Mouse (Mus musculus) ES-Bruce4 (cell line): Measurements from ENCODE around the gene Chrnb1. TPM values are rescaled to one million over a fixed set of nuclear protein-coding genes. Genes with fewer than 3 reads are reported as not detected.

ENCODE experiments used
- H3K27ac ChIP-seq: 2 replicates; pipeline ENCODE4 v1.5.1; 2012; ENCODE audit warnings: low read length, inconsistent platforms; ENCODE audit not compliant: insufficient read depth
- H3K27me3 ChIP-seq: 2 replicates; pipeline ENCODE4 v1.6.1; 2012; ENCODE audit warnings: mild to moderate bottlenecking, low read length, inconsistent platforms; ENCODE audit not compliant: control insufficient read depth, poor library complexity, insufficient read depth, severe bottlenecking
- H3K36me3 ChIP-seq: 2 replicates; pipeline ENCODE4 v1.6.1; 2012; ENCODE audit warnings: inconsistent platforms, mild to moderate bottlenecking, low read length, moderate library complexity; ENCODE audit not compliant: control insufficient read depth, poor library complexity, insufficient read depth, severe bottlenecking
- H3K4me1 ChIP-seq: one replicate; pipeline ENCODE4 v1.8.1; 2011; ENCODE audit warnings: low read length; ENCODE audit not compliant: control insufficient read depth, insufficient read depth
- H3K4me3 ChIP-seq: 2 replicates; pipeline ENCODE4 v1.5.1; 2011; ENCODE audit warnings: low read depth, mild to moderate bottlenecking, low read length
- H3K9ac ChIP-seq: 2 replicates; pipeline ENCODE4 v1.6.1; 2012; ENCODE audit warnings: low read depth, mild to moderate bottlenecking, inconsistent platforms; ENCODE audit not compliant: poor library complexity, severe bottlenecking
- H3K9me3 ChIP-seq: replicated peaks from 2 replicates; pipeline ENCODE4 v1.6.1; 2012; ENCODE audit warnings: mild to moderate bottlenecking, low read length, inconsistent platforms; ENCODE audit not compliant: control insufficient read depth, poor library complexity, insufficient read depth, severe bottlenecking
- CTCF ChIP-seq: IDR thresholded peaks from one replicate; pipeline ENCODE4 v1.8.1; 2011; ENCODE audit warnings: low read depth, low read length
- EP300 ChIP-seq: IDR thresholded peaks from 2 replicates; pipeline ENCODE4 v1.6.1; 2011; ENCODE audit warnings: low read depth, low read length; ENCODE audit not compliant: insufficient read depth
- POLR2A ChIP-seq: IDR thresholded peaks from one replicate; pipeline ENCODE4 v1.8.1; 2011; ENCODE audit warnings: low read length; ENCODE audit not compliant: insufficient read depth
- polyA plus RNA-seq: library from polyadenylated mRNA; stranded (reverse); fragments of >200 nt; gene quantifications from 2 replicates; pipeline ENCODE4 v1.2.4, GENCODE M21; 2011; ENCODE audit warnings: low read depth; ENCODE audit not compliant: missing spikeins, insufficient read depth, insufficient read length

Gene Chrnb1
- polyA plus RNA-seq, 1 experiment: 12.1 TPM

DNA sequence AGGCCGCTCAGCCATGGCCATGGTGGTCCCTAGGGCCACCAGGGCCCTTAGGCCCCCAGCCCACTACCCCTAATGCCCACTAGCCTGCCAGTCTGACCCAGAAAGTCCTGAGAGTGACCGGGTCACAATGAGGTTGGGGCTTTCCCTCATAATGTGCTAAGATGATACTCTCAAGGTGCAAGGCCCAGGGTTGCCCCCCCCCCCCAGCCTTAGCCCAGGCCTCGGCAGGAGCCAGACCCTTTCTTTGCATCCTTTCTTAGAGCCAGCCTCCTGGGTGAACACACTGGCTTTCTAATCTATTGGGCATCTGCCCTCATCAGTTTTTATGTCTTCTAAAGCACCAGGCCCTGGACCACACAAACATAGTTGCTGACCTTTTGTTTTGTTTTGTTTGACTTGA is 26.3 kb upstream of the Chrnb1 start, which contains the start of gene Spem1:
Gene Spem1, minus strand, starts transcription at position 101 of the 400 bp plus-strand sequence.
- no peaks in the 10 kb centered on the region for H3K27me3 ChIP-seq
- no peak within 1 kb of the TSS for H3K27ac ChIP-seq
- no peaks in the 10 kb centered on the region for H3K9me3 ChIP-seq
- H3K4me1 ChIP-seq: no peaks in the 10 kb centered on the region
- H3K36me3 ChIP-seq: no peaks in the 10 kb centered on the region
- TF ChIP-seq CTCF (no peak), EP300 (no peak), POLR2A (no peak)
- H3K9ac ChIP-seq: no peak within 1 kb of the TSS
- no peak within 1 kb of the TSS for H3K4me3 ChIP-seq

DNA sequence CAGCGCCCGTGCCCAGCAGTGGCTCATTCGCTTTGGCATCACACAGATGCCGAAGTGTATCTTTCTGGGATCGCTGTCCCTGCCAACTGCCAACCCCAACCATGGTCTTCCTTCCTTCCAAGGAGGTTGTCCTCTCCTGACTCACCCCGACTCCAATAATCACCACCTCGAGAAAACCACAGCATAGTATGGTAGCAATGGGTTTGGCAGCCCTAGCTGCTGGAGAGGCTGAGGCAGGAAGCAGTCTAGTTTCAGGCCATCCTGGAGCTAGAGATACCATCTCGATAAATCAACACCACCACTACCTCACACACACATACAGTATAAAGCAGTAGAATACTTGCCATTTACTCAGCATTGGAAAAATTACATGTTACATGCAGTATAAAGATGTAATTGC is 23.1 kb upstream of the Chrnb1 start:
- Histone ChIP-seq H3K4me3 (no peak overlapping the region), H3K9ac (no peak overlapping the region), H3K4me1 (no peaks in the 10 kb centered on the region), H3K27me3 (no peaks in the 10 kb centered on the region), H3K9me3 (no peaks in the 10 kb centered on the region), H3K27ac (no peak overlapping the region), H3K36me3 (no peaks in the 10 kb centered on the region)
- no peak for TF ChIP-seq EP300

DNA sequence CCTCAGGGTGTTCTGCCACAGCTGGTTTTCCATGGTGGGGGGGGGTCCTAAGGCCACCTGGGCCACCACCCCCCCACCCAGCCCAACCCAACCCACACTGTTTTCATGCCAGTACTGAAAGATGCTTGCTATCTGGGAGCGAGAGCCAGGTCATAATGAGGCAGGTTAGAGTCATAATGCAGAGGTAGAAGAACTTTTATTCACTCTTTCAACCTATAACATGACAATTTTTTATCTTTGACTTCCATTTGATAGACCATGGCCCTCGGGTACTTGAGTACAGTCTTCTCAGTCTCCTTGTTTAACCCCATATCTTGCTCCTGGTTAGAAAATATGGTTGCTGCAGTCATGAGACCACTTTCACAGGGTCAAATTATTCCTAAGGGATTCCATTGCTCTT is 22.6 kb upstream of the Chrnb1 start, which contains the start of gene Spem2:
Gene Spem2, minus strand, starts transcription at position 101 of the 400 bp plus-strand sequence.
- no peaks in the 10 kb centered on the region for H3K4me1 ChIP-seq
- no peak for TF ChIP-seq EP300
- TF ChIP-seq POLR2A: no peak
- no peak for TF ChIP-seq CTCF
- no peak within 1 kb of the TSS for H3K4me3 ChIP-seq
- no peak within 1 kb of the TSS for H3K27ac ChIP-seq
- no peaks in the 10 kb centered on the region for H3K27me3 ChIP-seq
- H3K9ac ChIP-seq: no peak within 1 kb of the TSS
- no peaks in the 10 kb centered on the region for H3K36me3 ChIP-seq
- H3K9me3 ChIP-seq: no peaks in the 10 kb centered on the region

- H3K27ac ChIP-seq: no peak overlapping the region
- peak overlapping the region; percentile 45; the same call in 1 of the 2 replicates for H3K4me3 ChIP-seq
- H3K9ac ChIP-seq: peak overlapping the region; percentile 28; the same call in 1 of the 2 replicates
- H3K27me3 ChIP-seq: no peaks in the 10 kb centered on the region
- TF ChIP-seq POLR2A (no peak), EP300 (no peak), CTCF (no peak)
- H3K36me3 ChIP-seq: no peaks in the 10 kb centered on the region
- H3K4me1 ChIP-seq: no peaks in the 10 kb centered on the region
- no peaks in the 10 kb centered on the region for H3K9me3 ChIP-seq
Observed at GRCm38 (mm10) chr11:69816520-69816919, 20.8 kb upstream of the Chrnb1 start.

- no peaks in the 10 kb centered on the region for H3K9me3 ChIP-seq
- no peaks in the 10 kb centered on the region for H3K27me3 ChIP-seq
- H3K4me1 ChIP-seq: no peaks in the 10 kb centered on the region
- H3K27ac ChIP-seq: no peak within 1 kb of the TSS
- no peak for TF ChIP-seq EP300
- peak; percentile 41 for TF ChIP-seq CTCF
- TF ChIP-seq POLR2A: no peak
- H3K9ac ChIP-seq: no peak within 1 kb of the TSS
- no peaks in the 10 kb centered on the region for H3K36me3 ChIP-seq
- no peak within 1 kb of the TSS for H3K4me3 ChIP-seq
Observed at GRCm38 (mm10) chr11:69815155-69815554, 19.4 kb upstream of the Chrnb1 start, which contains the start of gene Gm39566. Gene Gm39566, minus strand, starts transcription at chr11:69815298.

- Histone ChIP-seq H3K36me3 (no peaks in the 10 kb centered on the region), H3K4me3 (no peak overlapping the region), H3K9me3 (no peaks in the 10 kb centered on the region), H3K9ac (no peak overlapping the region), H3K27ac (no peak overlapping the region), H3K4me1 (no peaks in the 10 kb centered on the region), H3K27me3 (no peaks in the 10 kb centered on the region)
- TF ChIP-seq CTCF (no peak), POLR2A (no peak), EP300 (no peak)
Observed at GRCm38 (mm10) chr11:69810280-69810679, 14.5 kb upstream of the Chrnb1 start.
